Mouse (Mus musculus): ENCODE results near the gene Ttc37. TPM values are rescaled to one million over a fixed set of nuclear protein-coding genes. Genes with fewer than 3 reads are reported as not detected.

Ttc37 gene
- polyA plus RNA-seq (2012; ENCODE audit: insufficient read depth, insufficient read length, low replicate concordance, missing spikeins), result not detected in 2 replicates

DNA sequence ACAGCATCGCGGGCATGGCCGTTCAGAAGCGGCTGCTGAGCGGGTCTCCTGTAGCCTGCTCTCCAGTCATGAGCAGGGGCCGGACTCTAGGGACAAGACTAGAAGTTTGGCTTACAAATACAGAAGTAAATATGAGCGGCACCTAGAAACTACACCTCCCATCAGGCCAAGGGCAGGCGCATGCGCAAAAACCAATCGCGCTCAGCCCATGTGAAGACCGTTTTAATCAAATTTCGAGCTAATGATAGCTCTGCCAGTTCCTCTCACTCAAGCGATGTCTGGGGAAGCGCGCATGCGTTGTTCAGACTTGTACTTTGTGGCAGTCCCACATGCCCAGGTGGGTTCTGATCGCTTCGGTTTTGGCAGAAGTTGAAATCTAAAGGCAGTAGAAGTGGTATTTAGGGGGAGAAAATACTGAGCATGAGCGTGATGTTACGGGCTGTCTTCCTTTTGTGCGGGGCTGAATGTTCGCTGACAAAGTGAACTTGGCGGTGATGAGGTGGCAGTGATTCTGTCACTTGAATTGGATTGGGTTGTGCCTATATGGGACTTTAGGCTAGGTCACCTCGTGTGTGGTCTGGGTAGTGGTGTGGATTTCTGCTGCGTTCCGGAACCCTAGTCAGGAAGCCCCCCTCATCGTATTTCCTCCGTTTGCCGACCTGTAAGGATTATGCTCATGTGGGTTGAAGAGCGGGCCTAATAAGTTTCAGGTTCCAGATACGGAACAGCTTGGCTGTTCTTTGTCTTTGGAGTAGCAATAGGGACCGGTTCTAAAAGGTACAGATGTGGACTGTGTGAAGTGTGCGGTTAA lies at the start of gene Ttc37, which contains the start of gene Arsk:
Ttc37 (plus strand) TSS at position 242 of the 811 bp plus-strand sequence.
Arsk (minus strand) TSS at position 168 of the 811 bp plus-strand sequence.
- WGBS, result under 1% methylated on average over 34 of the region's 34 CpGs
- Histone ChIP-seq H3K4me1 (ENCODE audit: control insufficient read depth, insufficient read depth, low read length) (no peaks in the 10 kb centered on the region), H3K4me3 (ENCODE audit: insufficient read depth, low read depth, low read length) (peak within 1 kb of the TSS; percentile 68), H3K27ac (ENCODE audit: insufficient read depth, low read depth, low read length) (peak within 1 kb of the TSS; percentile 14)
- TF ChIP-seq CTCF (IDR thresholded peaks at IDR 0.05; ENCODE audit: insufficient read depth, low read depth, low read length), result no peak
- TF ChIP-seq POLR2A (IDR thresholded peaks at IDR 0.05; ENCODE audit: insufficient read depth, low read depth, low read length), result no peak

DNA sequence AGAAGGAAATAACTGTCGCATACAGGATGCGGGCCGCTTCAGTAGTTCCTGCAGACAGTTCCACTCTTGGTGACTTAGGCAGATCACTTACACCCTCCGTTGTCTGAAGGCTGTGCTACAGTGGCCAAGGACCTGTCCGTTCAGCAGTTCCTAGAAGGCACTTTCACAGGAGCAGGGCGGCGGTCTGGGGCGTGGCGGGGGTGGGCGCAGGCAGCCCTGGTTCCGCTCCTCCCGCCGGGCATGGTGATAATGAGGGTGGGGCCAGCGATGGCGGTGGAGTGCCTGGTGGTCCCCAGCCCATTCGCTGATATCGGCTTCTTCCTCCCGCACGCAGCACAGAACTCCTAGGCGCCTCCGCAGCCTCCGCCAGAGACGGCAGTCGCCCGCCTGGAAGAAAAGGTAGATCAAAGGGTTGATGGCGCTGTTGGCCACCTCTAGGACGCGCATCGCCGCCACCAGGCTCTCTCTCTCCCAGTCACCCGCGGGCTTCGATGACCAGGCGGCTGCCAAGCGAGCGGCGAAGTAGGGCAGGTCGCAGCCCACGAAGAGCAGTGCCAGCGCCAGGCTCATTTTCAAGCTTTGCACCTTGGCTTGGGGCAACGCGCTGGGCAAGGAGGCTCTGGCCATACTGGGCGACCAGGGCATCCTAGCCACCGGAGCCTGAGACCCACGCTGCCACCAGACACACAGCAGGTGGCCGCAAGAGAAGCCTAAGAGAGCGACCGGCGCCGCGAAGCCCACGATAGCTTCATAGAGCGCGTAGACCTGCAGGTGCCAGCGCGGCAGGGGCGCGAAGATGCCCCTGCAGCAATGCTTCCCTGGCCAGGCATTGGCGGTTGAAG lies 42.9 kb upstream of the Ttc37 start:
- no peak overlapping the region for H3K27ac ChIP-seq (ENCODE audit: insufficient read depth, low read depth, low read length)
- 2% methylated on average over 59 of the region's 59 CpGs for WGBS
- peaks cover 16% of the 10 kb centered on the region for H3K4me1 ChIP-seq (ENCODE audit: control insufficient read depth, insufficient read depth, low read length)
- TF ChIP-seq CTCF (IDR thresholded peaks at IDR 0.05; ENCODE audit: insufficient read depth, low read depth, low read length) (no peak), POLR2A (IDR thresholded peaks at IDR 0.05; ENCODE audit: insufficient read depth, low read depth, low read length) (no peak)
- H3K4me3 ChIP-seq (ENCODE audit: insufficient read depth, low read depth, low read length), result peak overlapping the region; percentile 52

DNA sequence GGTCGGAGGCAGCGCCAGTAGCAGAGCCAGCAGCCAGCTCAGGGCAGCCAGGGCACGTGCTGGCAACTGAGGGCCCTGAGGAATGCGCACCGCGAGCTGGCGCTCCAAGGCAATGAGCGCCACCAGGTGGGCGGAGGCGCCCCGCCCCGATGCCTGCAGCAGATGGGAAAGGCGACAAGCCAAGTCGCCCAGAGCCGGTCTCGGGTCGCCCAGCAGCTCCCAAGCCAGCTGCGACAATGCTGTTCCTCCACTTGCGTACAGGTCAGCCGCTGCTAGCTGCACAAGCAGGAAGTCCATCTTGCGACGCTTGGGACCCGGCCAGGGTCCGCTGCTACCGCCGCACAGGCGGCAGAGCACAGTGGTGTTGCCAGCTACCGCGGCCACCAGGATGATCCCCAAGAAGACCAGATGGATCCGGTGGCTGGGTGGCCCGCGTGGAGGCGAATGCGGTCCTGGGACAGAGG lies 42.2 kb upstream of the Ttc37 start:
- H3K4me3 ChIP-seq (ENCODE audit: insufficient read depth, low read depth, low read length), result peak overlapping the region; percentile 52
- H3K4me1 ChIP-seq (ENCODE audit: control insufficient read depth, insufficient read depth, low read length), result peaks cover 16% of the 10 kb centered on the region
- WGBS, result under 1% methylated on average over 34 of the region's 34 CpGs
- no peak overlapping the region for H3K27ac ChIP-seq (ENCODE audit: insufficient read depth, low read depth, low read length)
- TF ChIP-seq CTCF (IDR thresholded peaks at IDR 0.05; ENCODE audit: insufficient read depth, low read depth, low read length), result no peak
- TF ChIP-seq POLR2A (IDR thresholded peaks at IDR 0.05; ENCODE audit: insufficient read depth, low read depth, low read length), result no peak

DNA sequence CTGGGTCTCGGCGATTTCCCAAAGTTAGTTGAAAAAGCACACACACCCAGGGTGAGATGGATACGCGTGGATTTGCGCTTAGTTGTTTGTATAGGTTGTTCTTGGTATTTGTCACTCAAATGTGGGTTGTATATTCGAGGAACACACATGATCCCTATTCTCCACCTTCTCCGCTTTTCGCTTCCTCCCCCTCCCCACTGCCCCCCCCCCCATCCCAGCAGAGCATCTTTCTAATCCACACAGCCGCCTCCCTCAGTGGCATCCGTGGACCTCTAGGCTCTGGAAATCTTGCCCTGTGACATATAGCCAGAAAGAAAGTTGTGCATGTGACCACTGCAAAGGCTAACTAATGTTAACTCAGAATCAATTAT lies 41.7 kb upstream of the Ttc37 start, which contains the start of gene Gpr150:
Gpr150 (minus strand) TSS at position 101 of the 371 bp plus-strand sequence.
- Histone ChIP-seq H3K27ac (ENCODE audit: insufficient read depth, low read depth, low read length) (no peak within 1 kb of the TSS), H3K4me3 (ENCODE audit: insufficient read depth, low read depth, low read length) (peak within 1 kb of the TSS; percentile 52), H3K4me1 (ENCODE audit: control insufficient read depth, insufficient read depth, low read length) (peaks cover 16% of the 10 kb centered on the region)
- TF ChIP-seq POLR2A (IDR thresholded peaks at IDR 0.05; ENCODE audit: insufficient read depth, low read depth, low read length) (no peak), CTCF (IDR thresholded peaks at IDR 0.05; ENCODE audit: insufficient read depth, low read depth, low read length) (no peak)
- 13% methylated on average over 10 of the region's 10 CpGs for whole genome bisulfite sequencing

DNA sequence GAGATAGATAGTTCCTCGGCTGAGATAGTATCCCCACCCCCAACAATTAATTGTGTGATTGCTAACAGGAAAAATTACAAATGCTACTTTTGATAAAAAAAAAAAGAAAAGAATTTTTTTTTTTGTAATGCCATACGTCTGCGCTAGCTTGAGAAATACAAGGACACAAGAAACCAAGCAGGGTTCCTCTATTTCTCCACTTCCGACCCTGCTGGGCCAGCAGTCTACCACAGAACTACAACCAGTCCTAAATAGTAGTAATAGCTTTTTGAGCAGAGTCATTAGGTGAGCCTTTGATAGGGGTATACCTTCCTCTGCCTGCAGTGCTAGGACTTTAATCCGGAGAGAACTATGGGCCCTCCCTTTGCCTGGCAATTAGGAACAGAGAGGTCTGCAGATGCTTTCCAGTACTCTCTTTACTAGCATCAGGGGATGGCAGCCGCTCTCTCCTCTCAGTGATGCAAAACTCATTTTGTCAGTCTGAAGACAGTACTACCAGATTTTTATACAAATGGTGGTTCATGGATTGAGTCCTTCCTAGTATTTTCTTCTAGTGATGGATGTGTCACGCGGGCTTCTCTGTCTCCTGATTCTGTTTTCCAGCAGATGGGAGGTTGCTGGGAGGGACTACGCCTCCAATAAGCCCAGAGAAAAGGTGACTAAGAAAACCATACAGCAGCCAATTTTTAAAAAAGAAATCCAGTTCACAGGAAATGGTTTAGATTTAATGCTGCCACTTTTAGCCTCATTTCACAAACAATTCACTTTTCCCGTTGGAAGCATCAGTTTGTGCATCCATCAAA lies 41.1 kb upstream of the Ttc37 start:
- 79% methylated on average over 10 of the region's 10 CpGs for WGBS
- no peak overlapping the region for H3K4me3 ChIP-seq (ENCODE audit: insufficient read depth, low read depth, low read length)
- TF ChIP-seq CTCF (IDR thresholded peaks at IDR 0.05; ENCODE audit: insufficient read depth, low read depth, low read length) (no peak), POLR2A (IDR thresholded peaks at IDR 0.05; ENCODE audit: insufficient read depth, low read depth, low read length) (no peak)
- no peak overlapping the region for H3K27ac ChIP-seq (ENCODE audit: insufficient read depth, low read depth, low read length)
- H3K4me1 ChIP-seq (ENCODE audit: control insufficient read depth, insufficient read depth, low read length), result peaks cover 16% of the 10 kb centered on the region

DNA sequence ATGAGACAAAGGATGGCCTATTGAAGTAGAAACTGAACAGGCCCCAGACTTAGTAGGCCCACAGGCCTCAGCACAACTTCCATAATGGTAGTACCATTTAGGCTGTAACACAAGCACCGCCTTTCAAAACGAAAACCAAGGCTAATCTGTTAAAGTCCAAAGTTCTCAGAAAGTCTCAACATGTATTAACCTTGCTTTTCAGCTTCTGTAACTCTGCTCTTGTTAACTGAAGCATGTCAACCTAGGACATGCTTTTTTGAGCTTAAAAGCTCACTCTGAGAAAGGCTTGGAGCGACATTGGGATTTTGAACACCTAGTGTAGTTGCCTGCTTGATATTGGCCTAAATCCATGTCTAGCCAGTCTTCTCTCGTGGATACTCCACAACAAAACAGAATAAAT lies 38.9 kb upstream of the Ttc37 start:
- Histone ChIP-seq H3K4me3 (ENCODE audit: insufficient read depth, low read depth, low read length) (no peak overlapping the region), H3K27ac (ENCODE audit: insufficient read depth, low read depth, low read length) (no peak overlapping the region), H3K4me1 (ENCODE audit: control insufficient read depth, insufficient read depth, low read length) (peaks cover 16% of the 10 kb centered on the region)
- no peak for TF ChIP-seq POLR2A (IDR thresholded peaks at IDR 0.05; ENCODE audit: insufficient read depth, low read depth, low read length)
- TF ChIP-seq CTCF (IDR thresholded peaks at IDR 0.05; ENCODE audit: insufficient read depth, low read depth, low read length), result no peak
- WGBS, result 89% methylated on average over 4 of the region's 4 CpGs

GRCm38 (mm10) chr13:76062126-76062525 lies 36.4 kb upstream of the Ttc37 start:
- 83% methylated on average over 3 of the region's 3 CpGs for WGBS
- TF ChIP-seq CTCF (IDR thresholded peaks at IDR 0.05; ENCODE audit: insufficient read depth, low read depth, low read length) (no peak), POLR2A (IDR thresholded peaks at IDR 0.05; ENCODE audit: insufficient read depth, low read depth, low read length) (no peak)
- no peak overlapping the region for H3K4me3 ChIP-seq (ENCODE audit: insufficient read depth, low read depth, low read length)
- H3K27ac ChIP-seq (ENCODE audit: insufficient read depth, low read depth, low read length), result no peak overlapping the region
- H3K4me1 ChIP-seq (ENCODE audit: control insufficient read depth, insufficient read depth, low read length), result no peaks in the 10 kb centered on the region

DNA sequence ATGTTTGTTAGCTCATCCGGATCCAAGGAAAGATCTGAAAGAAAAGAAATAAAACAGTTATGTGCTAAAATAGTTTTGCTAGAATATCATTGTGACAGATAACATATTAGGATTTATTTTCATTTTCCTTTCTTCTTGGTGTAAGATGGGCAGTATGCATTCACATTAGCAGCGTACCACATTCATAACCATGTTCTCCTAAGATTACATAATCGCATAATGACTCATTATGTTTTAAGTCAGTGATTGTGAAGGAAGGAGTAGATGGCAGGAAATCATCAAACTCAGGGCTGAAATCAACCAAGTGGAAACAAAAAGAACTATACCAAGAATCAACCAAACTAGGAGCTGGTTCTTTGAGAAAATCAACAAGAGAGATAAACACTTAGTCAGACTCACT lies 36.0 kb upstream of the Ttc37 start:
- no peak overlapping the region for H3K27ac ChIP-seq (ENCODE audit: insufficient read depth, low read depth, low read length)
- 94% methylated on average over 3 of the region's 3 CpGs for WGBS
- TF ChIP-seq POLR2A (IDR thresholded peaks at IDR 0.05; ENCODE audit: insufficient read depth, low read depth, low read length) (no peak), CTCF (IDR thresholded peaks at IDR 0.05; ENCODE audit: insufficient read depth, low read depth, low read length) (no peak)
- no peaks in the 10 kb centered on the region for H3K4me1 ChIP-seq (ENCODE audit: control insufficient read depth, insufficient read depth, low read length)
- no peak overlapping the region for H3K4me3 ChIP-seq (ENCODE audit: insufficient read depth, low read depth, low read length)
